Mouse (Mus musculus): ENCODE results near the gene Tmem269.

Tmem269 gene

DNA sequence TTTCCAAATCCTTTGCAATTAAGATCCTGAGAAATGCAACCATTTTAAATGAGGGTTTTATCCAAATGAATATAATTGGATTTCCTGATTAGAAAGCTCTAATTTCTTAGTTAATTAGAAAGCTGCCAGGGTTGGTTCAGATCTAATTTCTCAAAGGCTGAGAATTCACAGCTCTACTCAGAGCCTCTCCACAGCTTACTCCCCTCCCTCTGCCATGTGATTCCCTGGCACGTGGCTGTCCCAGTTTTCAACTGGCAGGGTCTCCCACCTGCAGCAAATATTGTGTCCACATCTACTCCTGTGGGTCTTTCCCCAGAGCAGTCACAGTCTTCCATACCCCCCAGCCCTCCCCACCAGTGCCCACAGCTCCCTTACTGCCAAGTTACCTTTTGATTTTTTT, 34.5 kb downstream of the Tmem269 start:
- no peak for DNase-seq (ENCODE audit: extremely low read depth, low read depth, low spot score)

DNA sequence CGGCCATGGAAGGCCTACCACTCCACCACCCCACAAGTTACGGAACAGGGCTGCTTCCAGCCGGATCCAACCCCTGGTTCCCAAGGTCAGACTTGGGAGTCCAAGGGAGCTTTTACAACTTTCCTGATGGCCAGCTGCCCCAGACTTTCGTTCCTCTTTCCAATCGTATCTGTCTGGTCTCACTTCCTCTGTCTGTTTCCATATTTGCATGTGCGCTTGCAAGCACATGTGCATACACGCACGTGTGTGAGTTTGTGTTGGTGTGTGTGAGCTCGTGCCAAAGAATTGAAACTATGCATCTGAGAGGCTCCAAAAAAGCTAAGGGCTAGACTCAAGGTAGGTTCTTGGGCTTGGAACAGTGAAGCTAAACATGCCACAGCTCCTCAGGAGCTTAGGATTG, 36.6 kb downstream of the Tmem269 start:
- no peak for DNase-seq (ENCODE audit: extremely low read depth, low read depth, low spot score)

DNA sequence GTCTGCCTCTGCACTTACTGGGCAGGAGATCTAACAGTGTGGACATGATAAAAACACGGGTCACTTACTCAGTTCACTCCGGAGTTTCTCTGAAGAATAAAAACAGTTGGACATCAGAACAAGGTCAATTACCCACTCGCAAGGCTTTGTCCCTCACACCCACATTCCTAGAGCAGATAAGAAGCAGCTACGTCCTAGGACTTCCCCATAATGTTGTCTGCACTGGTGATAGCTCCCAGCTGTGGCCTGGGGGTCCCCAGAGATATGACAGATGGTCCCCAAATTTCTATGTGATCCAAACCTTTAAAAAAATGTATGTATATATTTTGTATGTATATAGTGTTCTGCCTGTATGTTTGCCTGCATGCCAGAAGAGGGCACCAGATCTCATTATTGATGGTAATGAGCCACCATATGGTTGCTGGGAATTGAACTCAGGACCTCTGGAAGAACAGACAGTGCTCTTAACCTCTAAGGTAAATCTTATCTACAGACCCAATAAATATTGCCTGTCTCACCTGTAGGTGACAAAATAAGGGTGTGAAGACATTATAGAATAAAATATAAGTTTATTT, 37.8 kb downstream of the Tmem269 start:
- DNase-seq (ENCODE audit: extremely low read depth, low read depth, low spot score): no peak

- DNase-seq (ENCODE audit: extremely low read depth, low read depth, low spot score): no peak
These were observed 39.7 kb downstream of the Tmem269 start for GRCm38 (mm10) chr4:119178331-119178730.

GRCm38 (mm10) chr4:119177702-119178101, 40.3 kb downstream of the Tmem269 start:
- no peak for DNase-seq (ENCODE audit: extremely low read depth, low read depth, low spot score)

DNA sequence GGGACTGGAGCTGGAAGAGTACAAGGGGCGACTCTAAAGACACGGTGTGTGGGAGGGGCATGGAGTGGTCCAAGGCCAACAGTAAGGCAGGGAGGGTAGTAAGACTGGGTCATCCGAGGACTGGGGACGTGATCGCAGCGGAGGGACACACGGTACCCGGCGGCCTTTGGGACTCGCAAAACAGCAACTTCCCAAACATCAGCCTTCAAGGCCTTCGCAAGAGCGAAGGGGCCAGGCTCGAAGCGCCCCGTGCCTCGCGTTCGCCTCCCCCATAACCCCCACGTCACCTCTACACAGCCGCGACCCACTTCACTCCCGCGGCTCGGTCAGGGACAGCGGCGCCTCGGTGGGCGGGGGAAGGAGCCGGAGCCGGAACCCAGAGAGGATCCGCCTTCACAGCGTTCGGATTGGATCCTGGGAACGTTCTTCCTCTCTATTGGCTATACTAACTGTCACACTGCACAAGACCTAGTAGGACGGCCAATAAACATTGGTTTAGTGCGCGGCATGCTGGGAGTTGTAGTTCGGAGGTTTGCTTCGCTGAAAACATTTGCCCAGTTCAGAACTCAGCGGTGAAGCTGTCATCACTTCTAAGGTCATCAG, 44.1 kb downstream of the Tmem269 start, which contains the start of gene Zfp691:
Gene Zfp691 (minus strand): TSS at position 345 of the 603 bp plus-strand sequence.
- peak; percentile 76 for DNase-seq (ENCODE audit: extremely low read depth, low read depth, low spot score)

- DNase-seq (ENCODE audit: extremely low read depth, low read depth, low spot score): no peak
These were observed 44.9 kb downstream of the Tmem269 start for GRCm38 (mm10) chr4:119172919-119173650.

DNA sequence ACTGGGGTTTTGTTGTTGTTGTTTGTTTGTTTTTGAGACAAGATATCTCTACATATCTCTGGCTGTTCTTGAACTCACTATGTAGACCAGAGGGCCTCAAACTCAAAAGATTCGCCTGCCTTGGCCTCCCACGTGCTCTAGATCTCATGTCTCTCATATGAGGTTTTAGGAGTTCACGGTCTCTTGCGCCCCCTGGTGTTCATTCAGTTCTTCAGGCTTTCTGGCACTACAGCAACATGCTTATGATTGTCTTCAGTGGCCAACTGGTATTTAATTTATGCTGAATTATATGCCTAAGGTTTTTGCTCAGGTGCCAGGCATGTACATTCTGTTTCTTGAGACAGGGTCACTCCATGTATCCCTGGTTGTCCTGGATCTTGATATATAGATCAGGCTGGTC, 50.4 kb downstream of the Tmem269 start:
- DNase-seq (ENCODE audit: extremely low read depth, low read depth, low spot score): peak; percentile 31

DNA sequence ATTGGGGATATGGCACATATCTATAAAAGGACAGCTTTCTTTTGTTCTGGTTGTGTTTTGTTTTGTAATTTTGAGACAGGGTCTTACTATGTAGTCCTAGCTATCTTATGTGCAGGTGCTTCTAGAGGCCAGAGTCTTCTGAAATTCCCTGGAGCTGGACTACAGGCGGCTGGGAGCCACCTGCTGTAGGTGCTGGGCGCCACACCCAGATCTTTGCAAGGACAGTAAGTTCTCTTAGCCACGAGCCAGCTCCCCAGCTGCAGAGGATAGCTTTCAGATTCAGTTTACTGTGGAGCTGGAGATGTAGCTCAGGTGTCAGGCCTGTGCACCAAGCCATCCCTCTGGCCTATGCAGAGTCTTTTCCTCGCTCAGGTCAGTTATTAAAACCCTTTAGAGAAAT, 50.9 kb downstream of the Tmem269 start:
- no peak for DNase-seq (ENCODE audit: extremely low read depth, low read depth, low spot score)

DNA sequence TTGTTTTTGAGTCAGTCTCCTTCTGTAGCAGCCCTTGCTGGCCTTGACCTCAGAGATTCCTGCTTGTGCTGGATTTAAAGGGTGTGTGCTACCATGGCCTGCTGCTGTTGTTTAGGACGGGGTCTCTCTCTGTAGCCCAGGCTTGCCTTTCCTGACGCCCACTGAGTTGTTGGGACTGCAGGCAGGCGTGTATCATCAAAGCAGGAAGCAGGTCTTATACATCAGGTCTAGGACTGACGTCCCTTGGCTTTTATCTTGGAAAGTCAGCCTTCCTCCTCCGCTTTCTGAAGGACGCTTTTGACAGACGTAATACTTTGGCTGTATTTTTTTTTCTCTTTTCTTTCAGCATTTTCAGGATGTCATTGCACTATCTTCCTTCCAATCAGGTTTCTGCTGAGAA, 52.1 kb downstream of the Tmem269 start:
- DNase-seq (ENCODE audit: extremely low read depth, low read depth, low spot score): no peak

- no peak for DNase-seq (ENCODE audit: extremely low read depth, low read depth, low spot score)
These were observed 55.0 kb downstream of the Tmem269 start for GRCm38 (mm10) chr4:119162990-119163389.

- no peak for DNase-seq (ENCODE audit: extremely low read depth, low read depth, low spot score)
These were observed 56.7 kb downstream of the Tmem269 start for GRCm38 (mm10) chr4:119161358-119161757.

DNA sequence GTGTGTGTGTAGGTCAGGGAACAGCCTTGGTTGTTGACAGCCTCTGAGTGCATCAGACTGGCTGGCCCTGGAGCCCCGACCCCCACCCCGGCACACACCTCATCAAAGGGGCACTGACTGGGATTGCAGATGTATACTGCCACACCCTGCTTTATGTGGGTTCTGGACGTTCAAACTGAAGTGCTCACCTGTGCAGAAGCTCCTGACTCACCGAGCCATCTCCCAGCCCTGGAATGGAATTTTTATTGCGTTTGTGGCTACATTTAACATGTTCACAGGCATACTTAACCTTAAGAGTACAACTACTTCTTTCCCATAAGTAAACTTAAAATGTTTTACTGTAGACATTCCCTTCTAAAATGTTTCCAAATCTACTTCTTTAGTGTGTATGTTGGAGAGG, 60.1 kb downstream of the Tmem269 start:
- DNase-seq (ENCODE audit: extremely low read depth, low read depth, low spot score): no peak

- DNase-seq (ENCODE audit: extremely low read depth, low read depth, low spot score): no peak
These were observed 60.8 kb downstream of the Tmem269 start for GRCm38 (mm10) chr4:119157186-119157585.

All from fat pad, adult 2 months (tissue).